Mouse (Mus musculus): ENCODE measurements at regions not wholly inside any gene's neighbourhood (a gene's known extent, or its start where the extent isn't known, plus 50 kb on each side); places are given as distances from the start of the nearest gene placed in this dataset.

- no peak for DNase-seq
These were observed 102.0 kb upstream of the Slc22a12 start for GRCm38 (mm10) chr19:6644871-6645270.

GRCm38 (mm10) chr19:6639681-6640080 lies 96.8 kb upstream of the Slc22a12 start:
- no peak for DNase-seq

GRCm38 (mm10) chr19:6633400-6633799 lies 90.6 kb upstream of the Slc22a12 start:
- DNase-seq = no peak

- DNase-seq = no peak
These were observed 89.0 kb upstream of the Slc22a12 start for GRCm38 (mm10) chr19:6631817-6632216.

- DNase-seq = no peak
These were observed 87.7 kb upstream of the Slc22a12 start for GRCm38 (mm10) chr19:6630613-6630940.

GRCm38 (mm10) chr19:6629911-6630612 lies 87.2 kb upstream of the Slc22a12 start:
- DNase-seq = no peak

- no peak for DNase-seq
These were observed 82.7 kb upstream of the Slc22a12 start for GRCm38 (mm10) chr19:6625574-6625973.

GRCm38 (mm10) chr19:6621023-6621422 lies 78.2 kb upstream of the Slc22a12 start:
- DNase-seq = no peak

GRCm38 (mm10) chr19:6619546-6619945 lies 76.7 kb upstream of the Slc22a12 start:
- DNase-seq = no peak

GRCm38 (mm10) chr19:6616659-6617058 lies 73.8 kb upstream of the Slc22a12 start:
- DNase-seq = no peak

GRCm38 (mm10) chr19:6612441-6612840 lies 69.6 kb upstream of the Slc22a12 start:
- DNase-seq = no peak

GRCm38 (mm10) chr19:6611921-6612320 lies 69.1 kb upstream of the Slc22a12 start:
- peak in 1 of 2 experiments; percentile 11 for DNase-seq

- DNase-seq = no peak
These were observed 67.9 kb upstream of the Slc22a12 start for GRCm38 (mm10) chr19:6610715-6611114.

- DNase-seq = no peak
These were observed 67.2 kb upstream of the Slc22a12 start for GRCm38 (mm10) chr19:6610051-6610450.

- DNase-seq = no peak
These were observed 64.7 kb upstream of the Slc22a12 start for GRCm38 (mm10) chr19:6607501-6607900.

GRCm38 (mm10) chr19:6606667-6607066 lies 63.8 kb upstream of the Slc22a12 start:
- no peak for DNase-seq

- DNase-seq = peak in 1 of 2 experiments; percentile 16
These were observed 61.9 kb upstream of the Slc22a12 start for GRCm38 (mm10) chr19:6604702-6605101.

GRCm38 (mm10) chr19:6600873-6601530 lies 58.2 kb upstream of the Slc22a12 start:
- no peak for DNase-seq

GRCm38 (mm10) chr19:6599281-6599680 lies 56.4 kb upstream of the Slc22a12 start:
- no peak for DNase-seq

- no peak for DNase-seq
These were observed 55.4 kb upstream of the Slc22a12 start for GRCm38 (mm10) chr19:6598186-6598585.

- DNase-seq = no peak
These were observed 53.0 kb upstream of the Slc22a12 start for GRCm38 (mm10) chr19:6595801-6596200.

Measured in B cell, adult 2 months (primary cell).